Comparison of ENCODE assay signal across 21 mouse cellular contexts in genomic region chr8:78154873-78155272, GRCm38 (mm10). TPM values are rescaled to one million over a fixed set of nuclear protein-coding genes. Genes with fewer than 3 reads are reported as not detected.
"Had no signal": no experiment of that assay in that cellular context is flagged by ENCODE, and none has a peak within 500 bp of the region (broad histone marks: within the 10 kb centered on the region; RNA-seq: fewer than 3 reads in every experiment).

No protein-coding gene starts in this region.

- H3K9ac ChIP-seq: limb, embryonic 15.5 days; liver, embryonic 12.5 days; lung, embryonic 14.5 days had no signal

- H3K4me3 ChIP-seq: limb, embryonic 15.5 days; liver, embryonic 12.5 days; myocyte had no signal

- H3K4me1 ChIP-seq: limb, embryonic 15.5 days; liver, embryonic 12.5 days had no signal

- H3K36me3 ChIP-seq: limb, embryonic 15.5 days; liver, embryonic 12.5 days had no signal

- H3K27ac ChIP-seq: kidney, postnatal 0 days; limb, embryonic 15.5 days; liver, embryonic 12.5 days; stomach, postnatal 0 days had no signal

- H3K9me3 ChIP-seq: limb, embryonic 15.5 days; liver, embryonic 12.5 days had no signal

- DNase-seq: kidney, adult 8-10 months; kidney, postnatal 36 days; layer of hippocampus, adult 9-11 months; layer of hippocampus, postnatal 36 days; lung, embryonic 14.5 days; lung, postnatal 10 days; lung, postnatal 4 days; right cerebral cortex, adult 18-20 months; right cerebral cortex, postnatal 25 days; thymus, adult 18-20 months; thymus, postnatal 14 days had no signal

- ATAC-seq: intestine, postnatal 0 days; liver, embryonic 12.5 days had no signal

- H3K4me2 ChIP-seq: limb, embryonic 15.5 days; liver, embryonic 12.5 days; lung, embryonic 14.5 days had no signal

- H3K27me3 ChIP-seq: limb, embryonic 15.5 days; liver, embryonic 12.5 days had no signal

RNA-seq across cellular contexts. Expression of gene Ttc29, which starts 58.2 kb away (rescaled TPM):
- polyA plus RNA-seq: intestine, postnatal 0 days; limb, embryonic 11.5 days; liver, embryonic 12.5 days; liver, embryonic 16.5 days; lung, embryonic 14.5 days; myocyte; neural tube, embryonic 11.5 days; small intestine, adult 2 months; stomach, postnatal 0 days had no signal
